Mouse (Mus musculus) neural tube, embryonic 11.5 days (tissue): ENCODE measurements around the gene Srms. TPM values are rescaled to one million over a fixed set of nuclear protein-coding genes. Genes with fewer than 3 reads are reported as not detected.
"Not testable (repeated sequence)": the region's sequence is repeated elsewhere in the genome, so short reads cannot be mapped to it uniquely, and the experiment has no call there.

ENCODE experiments used
- ATAC-seq: fragments of 200-750 bp; cut with Nextera tagmentation; 2 replicates; pipeline ENCODE4 v1.8.0; 2017; ENCODE audit warnings: moderate number of reproducible peaks, mild to moderate bottlenecking, moderate TSS enrichment, moderate library complexity; ENCODE audit not compliant: insufficient read depth, low FRiP score, low TSS enrichment
- DNase-seq: peaks from one replicate; pipeline ENCODE4 v3.0.0-alpha.2; 2015; ENCODE audit warnings: low spot score
- H3K27ac ChIP-seq: fragments of 300-500 bp; sonication (generic); 2 replicates; pipeline ENCODE4 v1.5.1; 2014; ENCODE audit warnings: low read depth, mild to moderate bottlenecking, low read length
- H3K27me3 ChIP-seq: fragments of 300-500 bp; sonication (generic); 2 replicates; pipeline ENCODE4 v1.6.1; 2014; ENCODE audit warnings: mild to moderate bottlenecking, low read length, mixed read lengths; ENCODE audit not compliant: control insufficient read depth, insufficient read depth
- H3K36me3 ChIP-seq: fragments of 300-500 bp; sonication (generic); 2 replicates; pipeline ENCODE4 v1.6.1; 2014; ENCODE audit warnings: mild to moderate bottlenecking, low read length, moderate library complexity, mixed read lengths; ENCODE audit not compliant: control insufficient read depth, insufficient read depth
- H3K4me1 ChIP-seq: fragments of 300-500 bp; sonication (generic); 2 replicates; pipeline ENCODE4 v1.6.1; 2014; ENCODE audit warnings: low read length, mixed read lengths; ENCODE audit not compliant: control insufficient read depth, insufficient read depth
- H3K4me2 ChIP-seq: fragments of 300-500 bp; sonication (generic); 2 replicates; pipeline ENCODE4 v1.6.1; 2014; ENCODE audit warnings: low read depth, mild to moderate bottlenecking, moderate library complexity
- H3K4me3 ChIP-seq: fragments of 300-500 bp; sonication (generic); 2 replicates; pipeline ENCODE4 v1.5.1; 2014; ENCODE audit warnings: low read depth, low read length
- H3K9ac ChIP-seq: fragments of 300-500 bp; sonication (generic); 2 replicates; pipeline ENCODE4 v1.6.1; 2014; ENCODE audit warnings: mild to moderate bottlenecking, low read length
- H3K9me3 ChIP-seq: fragments of 300-500 bp; sonication (generic); 2 replicates; pipeline ENCODE4 v1.6.1; 2016; ENCODE audit warnings: low read length; ENCODE audit not compliant: control insufficient read depth
- WGBS: fragments of 180-500 bp; shearing (Covaris S2); extraction: QIAGEN DNeasy Blood & Tissue Kit; methylation state at CpG from one replicate; pipeline ENCODE4 v1.1.7; 2014; 5-methylcytosine and 5-hydroxymethylcytosine counted together
- polyA plus RNA-seq: library from polyadenylated mRNA; unstranded; fragments of >200 nt; fragmentation: Nextera tagmentation; extraction: Ambion mirVana; gene quantifications from 2 replicates; pipeline ENCODE4 v1.2.1, GENCODE M21; 2014

Srms gene
- polyA plus RNA-seq, 1 experiment from 2014 or later = 0.12 TPM

DNA sequence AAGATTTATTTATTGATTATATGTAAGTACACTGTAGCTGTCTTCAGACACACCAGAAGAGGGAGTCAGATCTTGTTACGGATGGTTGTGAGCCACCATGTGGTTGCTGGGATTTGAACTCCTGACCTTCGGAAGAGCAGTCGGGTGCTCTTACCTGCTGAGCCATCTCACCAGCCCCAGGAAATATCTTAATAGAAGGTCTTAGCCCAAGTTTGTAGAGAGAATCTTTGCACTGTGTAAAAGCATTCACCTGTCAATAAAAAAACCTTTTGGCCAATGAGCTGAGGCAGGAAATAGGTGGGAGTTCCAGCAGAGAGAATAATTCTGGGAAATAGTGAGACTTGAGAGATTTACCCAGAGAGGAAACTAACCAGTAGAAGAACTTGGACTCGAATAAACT, 21.6 kb downstream of the Srms start:
- ATAC-seq, H3K4me3 ChIP-seq, DNase-seq, H3K4me1 ChIP-seq, H3K9me3 ChIP-seq, H3K9ac ChIP-seq, H3K36me3 ChIP-seq, H3K27me3 ChIP-seq, H3K27ac ChIP-seq, H3K4me2 ChIP-seq: not testable (repeated sequence)
- WGBS = 75% methylated on average over 4 of the region's 4 CpGs

DNA sequence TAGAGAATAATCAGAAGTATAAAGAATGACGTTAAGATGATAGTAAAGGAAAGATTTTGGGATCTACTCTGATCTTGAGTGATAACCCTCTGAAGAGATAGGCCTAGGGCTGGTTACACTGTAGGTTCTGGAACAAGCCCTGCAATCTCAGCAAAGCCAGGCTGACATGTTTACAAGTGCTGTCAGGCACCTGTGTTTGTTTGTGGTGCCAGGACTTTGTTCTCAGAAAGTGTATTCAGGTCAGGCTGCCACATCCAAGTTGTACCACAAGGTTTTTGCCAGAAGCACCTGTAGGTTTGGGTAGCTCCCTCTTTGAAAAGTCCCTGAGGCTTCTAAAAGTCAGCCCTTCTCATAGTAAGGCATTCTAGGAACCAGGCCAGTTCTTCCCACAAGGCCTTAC, 23.7 kb downstream of the Srms start:
- Histone ChIP-seq H3K36me3 (no peaks in the 10 kb centered on the region), H3K27ac (no peak overlapping the region), H3K27me3 (no peaks in the 10 kb centered on the region), H3K4me3 (no peak overlapping the region), H3K9me3 (no peaks in the 10 kb centered on the region), H3K4me2 (no peak overlapping the region), H3K9ac (no peak overlapping the region), H3K4me1 (peaks cover 5% of the 10 kb centered on the region; the same call in 1 of the 2 replicates)
- no peak for DNase-seq
- WGBS = 89% methylated on average over 1 of the region's 1 CpGs
- no peak for ATAC-seq

DNA sequence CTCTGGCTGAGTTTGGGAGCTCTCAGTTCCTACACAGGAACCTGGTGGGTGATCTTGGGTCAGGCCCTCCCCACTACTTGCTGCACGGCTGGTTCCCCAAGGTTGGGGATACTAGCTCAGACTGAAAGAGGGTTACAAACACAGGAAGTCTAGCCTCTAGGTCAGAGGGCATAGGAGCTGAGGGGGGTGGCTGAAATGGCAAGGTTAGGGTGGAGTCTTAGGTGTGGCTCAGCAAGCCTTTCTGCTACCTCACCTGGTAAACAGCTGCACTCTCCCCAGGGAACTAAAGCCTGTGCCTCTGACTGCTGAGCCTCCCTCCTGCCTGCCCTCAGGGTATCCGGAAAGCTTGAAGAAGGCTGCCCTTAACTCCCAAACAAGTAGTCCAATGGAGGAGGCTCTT, 24.3 kb downstream of the Srms start:
- WGBS = 75% methylated on average over 2 of the region's 2 CpGs
- Histone ChIP-seq H3K27me3 (no peaks in the 10 kb centered on the region), H3K4me2 (peak overlapping the region; percentile 73), H3K4me1 (peaks cover 5% of the 10 kb centered on the region; the same call in 1 of the 2 replicates), H3K27ac (peak overlapping the region; percentile 39), H3K36me3 (no peaks in the 10 kb centered on the region), H3K4me3 (peak overlapping the region; percentile 4; the same call in 1 of the 2 replicates), H3K9me3 (no peaks in the 10 kb centered on the region), H3K9ac (no peak overlapping the region; the same call in 1 of the 2 replicates)
- DNase-seq = no peak
- no peak for ATAC-seq

DNA sequence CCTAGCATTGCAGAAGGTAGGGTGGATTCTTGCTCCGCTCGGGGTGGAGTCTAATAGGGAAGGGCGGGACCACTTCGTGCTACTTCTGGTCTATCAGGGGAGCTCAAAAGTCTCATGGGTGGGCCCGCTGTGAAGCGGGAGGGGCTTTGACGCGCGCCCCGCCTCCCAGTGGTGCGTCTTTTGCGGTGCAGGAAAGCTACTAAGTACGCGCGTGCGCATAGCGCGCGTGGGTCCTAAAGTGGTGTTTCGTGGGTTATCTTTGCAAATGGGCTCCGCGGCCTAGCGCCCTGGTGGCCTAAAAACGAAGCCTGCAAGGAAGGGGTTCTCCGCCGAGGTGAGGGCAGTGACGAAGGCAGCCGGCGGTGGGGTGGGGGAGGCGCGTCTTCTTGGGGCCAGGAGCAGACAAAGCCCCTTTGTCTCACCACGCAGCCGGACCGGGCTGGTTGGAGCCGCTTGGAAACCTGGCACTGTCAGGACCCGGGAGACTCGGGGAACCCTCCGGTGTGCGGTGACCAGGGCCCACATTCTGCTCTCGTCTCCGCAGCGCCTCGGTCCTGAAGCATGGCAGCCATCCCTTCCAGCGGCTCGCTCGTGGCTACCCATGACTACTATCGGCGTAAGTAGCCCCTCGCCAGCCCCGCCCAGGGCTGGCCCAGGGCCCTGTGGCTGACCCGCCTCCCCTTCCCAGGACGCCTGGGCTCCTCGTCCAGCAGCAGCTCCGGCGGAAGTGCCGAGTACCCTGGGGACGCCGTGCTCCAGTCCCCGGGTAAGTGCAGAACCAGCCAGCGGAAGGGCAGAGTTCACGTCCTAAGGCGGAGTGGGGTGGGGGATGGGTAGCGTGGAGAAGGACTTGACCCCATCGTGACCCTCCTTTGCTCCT, 25.6 kb downstream of the Srms start, which contains the start of gene Ppdpf:
Ppdpf (plus strand) TSS at position 127 of the 880 bp plus-strand sequence.
- Histone ChIP-seq H3K27ac (peak within 1 kb of the TSS; percentile 96), H3K4me3 (peak within 1 kb of the TSS; percentile 67), H3K4me2 (peak within 1 kb of the TSS; percentile 73), H3K9ac (peak within 1 kb of the TSS; percentile 94), H3K4me1 (peaks cover 5% of the 10 kb centered on the region; the same call in 1 of the 2 replicates), H3K27me3 (no peaks in the 10 kb centered on the region), H3K36me3 (no peaks in the 10 kb centered on the region), H3K9me3 (no peaks in the 10 kb centered on the region)
- peak; percentile 92 for DNase-seq
- under 1% methylated on average over 62 of the region's 64 CpGs for whole genome bisulfite sequencing
- ATAC-seq = peak; percentile 91

DNA sequence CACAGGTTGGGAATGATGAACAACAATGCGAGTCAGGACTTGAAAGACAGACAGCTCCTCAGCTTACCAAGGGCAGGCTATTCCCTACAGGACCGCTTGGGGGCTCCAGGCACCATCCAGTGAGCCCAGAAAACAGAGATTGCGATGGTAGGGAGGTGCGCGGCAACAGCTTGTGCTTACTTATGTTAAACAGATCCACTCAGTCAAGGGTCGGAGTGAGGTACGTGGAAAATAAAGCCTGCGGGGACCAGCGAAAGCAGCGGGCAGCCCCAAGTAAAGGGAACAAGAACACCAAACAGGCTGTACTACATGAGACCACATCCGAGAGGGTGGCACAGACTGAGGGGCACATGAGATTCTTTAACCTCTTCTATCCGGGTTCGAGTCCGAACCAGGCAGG, 26.4 kb downstream of the Srms start:
- H3K4me2 ChIP-seq = peak overlapping the region; percentile 73
- peak; percentile 60 for ATAC-seq
- H3K4me3 ChIP-seq = peak overlapping the region; percentile 67
- peak overlapping the region; percentile 94 for H3K9ac ChIP-seq
- H3K27ac ChIP-seq = peak overlapping the region; percentile 96
- peak; percentile 90 for DNase-seq
- H3K27me3 ChIP-seq = no peaks in the 10 kb centered on the region
- WGBS = under 1% methylated on average over 14 of the region's 14 CpGs
- H3K4me1 ChIP-seq = peaks cover 5% of the 10 kb centered on the region; the same call in 1 of the 2 replicates
- H3K36me3 ChIP-seq = no peaks in the 10 kb centered on the region
- no peaks in the 10 kb centered on the region for H3K9me3 ChIP-seq

DNA sequence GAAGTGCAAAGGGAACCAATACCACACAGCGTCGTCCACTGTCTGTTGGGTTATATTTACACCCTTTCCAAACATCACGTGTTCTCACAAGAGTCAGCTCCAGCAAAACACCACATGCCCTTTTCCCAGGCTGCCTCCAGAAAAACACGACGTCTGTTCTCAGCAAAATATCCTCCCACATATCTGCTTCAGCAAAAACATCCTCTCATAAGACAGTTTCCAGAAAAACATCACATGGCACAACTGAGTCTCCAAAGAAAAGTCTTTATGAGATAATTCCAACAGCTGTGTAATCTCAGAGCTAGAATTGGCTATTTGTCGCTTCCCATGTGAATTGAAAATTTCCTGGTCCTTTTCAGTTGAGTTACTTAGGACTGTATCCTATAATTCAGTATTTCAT, 32.1 kb downstream of the Srms start:
- Histone ChIP-seq H3K27me3 (no peaks in the 10 kb centered on the region), H3K4me2 (no peak overlapping the region), H3K36me3 (no peaks in the 10 kb centered on the region), H3K9ac (no peak overlapping the region), H3K4me3 (no peak overlapping the region), H3K27ac (no peak overlapping the region), H3K4me1 (no peaks in the 10 kb centered on the region), H3K9me3 (no peaks in the 10 kb centered on the region)
- 85% methylated on average over 6 of the region's 6 CpGs for WGBS
- no peak for ATAC-seq
- no peak for DNase-seq

DNA sequence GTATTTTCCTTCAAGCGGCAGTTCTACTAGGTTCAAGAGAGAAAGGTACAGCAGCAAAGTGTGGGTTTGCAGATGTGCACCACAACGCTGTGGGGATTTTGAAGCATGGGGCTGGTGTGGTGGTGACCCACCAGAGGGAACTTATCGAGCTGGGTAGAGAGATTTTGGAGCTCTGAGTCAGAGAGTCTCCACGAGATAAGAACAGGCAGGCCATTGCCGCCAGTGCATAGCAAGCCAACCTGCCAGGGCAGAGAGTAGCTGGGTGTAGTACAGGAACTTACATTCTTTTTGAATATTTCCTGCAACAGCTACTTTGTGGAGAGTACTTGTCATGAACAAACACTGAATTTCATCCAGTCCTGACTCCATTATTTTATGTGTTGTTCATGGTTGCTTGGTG, 34.5 kb downstream of the Srms start:
- H3K9me3 ChIP-seq = no peaks in the 10 kb centered on the region
- H3K4me3 ChIP-seq = no peak overlapping the region
- no peaks in the 10 kb centered on the region for H3K27me3 ChIP-seq
- H3K27ac ChIP-seq = no peak overlapping the region
- no peak overlapping the region for H3K9ac ChIP-seq
- ATAC-seq (no peak), DNase-seq (no peak)
- H3K4me2 ChIP-seq = no peak overlapping the region
- H3K36me3 ChIP-seq = no peaks in the 10 kb centered on the region
- WGBS = 88% methylated on average over 5 of the region's 5 CpGs
- no peaks in the 10 kb centered on the region for H3K4me1 ChIP-seq

DNA sequence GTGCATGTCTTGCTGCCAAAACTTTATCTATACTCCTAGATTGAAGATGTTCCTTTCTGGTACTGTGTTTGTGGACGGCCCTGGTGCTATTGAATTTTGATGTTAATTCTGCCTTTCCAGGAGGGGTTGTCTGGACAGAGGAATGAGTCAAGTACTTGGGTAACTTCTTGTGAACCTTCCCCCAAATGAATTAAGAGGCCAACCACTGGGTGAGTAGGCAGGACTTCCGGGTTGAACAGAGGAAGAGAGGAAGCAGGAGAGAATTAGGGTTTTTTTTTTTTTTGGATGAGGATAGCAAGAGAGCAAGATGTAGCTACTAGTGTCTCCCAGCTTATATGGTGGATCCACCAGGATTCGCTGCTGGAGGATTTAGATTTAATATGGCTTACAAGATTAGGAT, 35.0 kb downstream of the Srms start:
- Histone ChIP-seq H3K4me1 (no peaks in the 10 kb centered on the region), H3K4me3 (no peak overlapping the region), H3K27me3 (no peaks in the 10 kb centered on the region), H3K4me2 (no peak overlapping the region), H3K9me3 (no peaks in the 10 kb centered on the region), H3K9ac (no peak overlapping the region), H3K27ac (no peak overlapping the region), H3K36me3 (no peaks in the 10 kb centered on the region)
- no peak for ATAC-seq
- 82% methylated on average over 3 of the region's 3 CpGs for WGBS
- DNase-seq = no peak

DNA sequence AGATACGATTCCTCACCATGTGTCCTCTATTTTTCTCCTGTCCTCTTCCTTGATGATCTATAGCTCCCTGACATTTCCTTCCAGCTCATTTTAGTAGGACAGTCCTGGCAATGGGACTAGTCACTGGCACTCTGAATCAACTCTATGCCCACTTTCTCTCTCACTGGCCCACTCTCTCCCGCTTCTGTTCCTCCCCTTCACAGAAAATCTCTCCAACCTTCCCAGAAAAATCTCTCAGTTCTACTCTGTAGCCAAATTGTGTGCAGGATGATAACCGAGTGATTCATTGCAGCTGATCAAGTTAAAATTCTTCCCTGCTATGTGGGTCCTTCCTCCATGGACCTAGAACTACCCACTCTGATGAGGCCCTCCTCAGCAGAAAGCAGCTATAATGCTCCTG, 38.3 kb downstream of the Srms start:
- no peak for DNase-seq
- WGBS = 96% methylated on average over 3 of the region's 3 CpGs
- Histone ChIP-seq H3K4me1 (no peaks in the 10 kb centered on the region), H3K9me3 (no peaks in the 10 kb centered on the region), H3K27ac (no peak overlapping the region), H3K4me2 (no peak overlapping the region), H3K9ac (no peak overlapping the region), H3K36me3 (no peaks in the 10 kb centered on the region), H3K27me3 (no peaks in the 10 kb centered on the region), H3K4me3 (no peak overlapping the region)
- ATAC-seq = no peak
